Mouse (Mus musculus): Measurements from ENCODE around the gene Gm26558. TPM values are rescaled to one million over a fixed set of nuclear protein-coding genes. Genes with fewer than 3 reads are reported as not detected.

Gene Gm26558
- total RNA-seq, 2 experiments from 2014 or later: 0.80 to 0.87 TPM

DNA sequence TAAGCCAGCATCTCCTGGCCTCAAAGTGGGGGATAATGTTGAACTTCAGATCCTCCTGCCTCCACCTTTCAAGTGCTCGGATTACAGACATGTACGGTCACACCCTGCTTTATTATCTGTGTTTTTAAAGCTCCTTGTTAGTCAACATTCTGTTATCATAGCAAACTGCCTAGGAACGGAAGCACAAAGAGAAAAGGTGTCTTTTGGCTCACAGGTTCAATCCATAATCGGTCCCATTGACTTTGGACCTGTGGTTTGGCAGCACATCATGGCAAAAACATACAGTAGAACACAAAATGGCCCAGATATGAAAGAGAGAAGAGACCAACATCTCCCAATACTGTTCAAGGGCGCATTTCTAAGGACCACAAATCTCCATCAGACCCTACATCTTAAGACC is 13.6 kb downstream of the Gm26558 start:
- DNase-seq (ENCODE audit: low spot score in 2 of 2): no peak

- DNase-seq (ENCODE audit: low spot score in 2 of 2): no peak
Observed at GRCm38 (mm10) chr2:70647681-70648080, 14.2 kb downstream of the Gm26558 start.

DNA sequence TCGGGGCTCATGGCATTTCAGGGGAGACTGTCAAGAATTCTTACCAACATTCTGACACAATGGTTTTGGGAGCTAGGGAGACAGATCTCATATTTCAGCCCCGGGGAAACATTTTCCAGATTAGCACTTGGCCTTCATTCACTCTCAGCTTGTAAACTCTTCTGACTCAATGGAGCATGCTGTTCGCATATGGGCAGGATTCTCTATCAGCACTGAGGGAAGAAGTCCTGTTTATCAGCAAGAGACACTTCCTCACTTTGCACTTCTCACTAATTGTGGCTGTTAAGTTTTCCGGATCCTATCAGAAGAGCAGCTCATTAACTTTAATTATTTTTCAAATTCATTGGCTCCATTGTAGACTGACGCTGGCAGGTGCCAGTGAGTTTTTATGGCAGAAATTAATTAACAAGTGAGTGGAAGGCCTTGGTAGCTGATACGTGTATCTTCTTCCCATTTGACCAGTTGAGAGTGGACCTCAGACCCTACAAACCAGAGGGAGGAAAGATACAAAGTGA is 16.6 kb downstream of the Gm26558 start:
- no peak for DNase-seq (ENCODE audit: low spot score in 2 of 2)

- DNase-seq (ENCODE audit: low spot score in 2 of 2): no peak
Observed at GRCm38 (mm10) chr2:70642971-70643565, 18.8 kb downstream of the Gm26558 start.

GRCm38 (mm10) chr2:70640968-70641367 is 20.9 kb downstream of the Gm26558 start:
- no peak for DNase-seq (ENCODE audit: low spot score in 2 of 2)

DNA sequence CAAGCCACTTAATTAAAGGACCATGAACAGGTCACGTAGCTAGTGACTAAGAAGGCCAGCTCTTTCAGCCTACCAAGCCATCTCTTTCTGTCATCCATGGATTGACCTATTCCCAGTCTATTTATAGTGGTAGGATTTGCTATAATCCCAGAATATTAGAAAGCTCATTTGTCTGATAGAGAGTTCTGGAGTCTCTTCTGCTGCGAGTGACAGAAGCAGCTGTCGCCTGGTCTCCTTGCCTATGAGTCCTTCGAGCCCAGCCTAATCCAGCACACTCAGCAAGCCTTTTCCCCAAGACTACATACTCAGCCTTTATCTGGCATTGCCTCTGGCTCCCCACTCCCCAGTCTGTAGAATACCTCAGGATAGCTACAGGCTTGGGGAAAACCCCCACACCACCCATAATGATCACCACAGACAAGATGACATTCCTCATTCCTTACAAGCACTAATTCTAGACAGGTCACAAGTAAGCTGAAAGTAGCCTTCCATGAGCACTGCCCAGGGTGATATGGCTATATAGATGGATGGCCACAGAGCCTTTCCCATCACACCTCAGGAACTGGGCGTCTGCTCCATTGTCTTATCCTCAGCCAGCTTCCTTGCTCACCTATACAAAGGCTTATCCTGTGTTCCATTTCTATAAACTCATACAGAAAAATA is 27.7 kb downstream of the Gm26558 start:
- DNase-seq (ENCODE audit: low spot score in 2 of 2): no peak

- DNase-seq (ENCODE audit: low spot score in 2 of 2): no peak
Observed at GRCm38 (mm10) chr2:70632412-70632811, 29.5 kb downstream of the Gm26558 start.

DNA sequence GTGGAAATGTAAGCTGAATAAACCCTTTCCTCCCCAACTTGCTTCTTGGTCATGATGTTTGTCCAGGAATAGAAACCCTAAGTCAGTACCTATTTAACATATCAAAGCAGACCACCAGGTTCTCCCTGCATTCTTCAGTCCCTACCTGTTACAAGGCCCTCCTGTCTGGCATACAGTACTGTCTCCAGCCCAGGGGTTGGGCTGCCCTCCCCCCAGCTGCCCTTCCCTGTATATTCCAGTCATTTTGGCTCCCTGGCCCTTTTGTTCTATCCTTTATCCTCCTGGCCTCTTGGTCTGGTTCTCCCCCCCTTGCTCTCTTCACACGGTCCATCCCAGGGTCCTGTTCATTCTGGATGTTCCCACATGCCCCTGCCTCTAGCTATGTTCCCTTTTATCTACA is 30.6 kb downstream of the Gm26558 start:
- no peak for DNase-seq (ENCODE audit: low spot score in 2 of 2)

DNA sequence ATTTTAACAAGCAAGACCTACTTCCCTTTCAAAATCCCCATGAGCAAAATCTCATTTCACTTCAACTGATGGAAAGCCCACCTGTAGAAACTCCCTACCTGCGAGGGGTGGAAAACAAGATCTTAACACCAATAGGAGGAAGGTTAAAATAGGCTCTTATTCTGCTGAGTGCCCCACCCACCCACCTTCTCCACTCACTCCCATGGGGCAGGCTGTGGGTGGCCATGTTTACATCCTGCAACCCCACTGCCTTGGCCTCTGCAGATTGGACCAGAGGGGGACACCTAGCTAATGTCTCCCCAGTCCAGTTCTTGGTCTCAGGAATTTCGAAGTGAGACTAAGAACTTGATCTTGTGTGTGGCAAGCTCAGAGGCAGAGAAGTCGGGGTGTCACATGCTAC is 32.0 kb downstream of the Gm26558 start:
- no peak for DNase-seq (ENCODE audit: low spot score in 2 of 2)

- DNase-seq (ENCODE audit: low spot score in 2 of 2): no peak
Observed at GRCm38 (mm10) chr2:70629339-70629761, 32.6 kb downstream of the Gm26558 start.

DNA sequence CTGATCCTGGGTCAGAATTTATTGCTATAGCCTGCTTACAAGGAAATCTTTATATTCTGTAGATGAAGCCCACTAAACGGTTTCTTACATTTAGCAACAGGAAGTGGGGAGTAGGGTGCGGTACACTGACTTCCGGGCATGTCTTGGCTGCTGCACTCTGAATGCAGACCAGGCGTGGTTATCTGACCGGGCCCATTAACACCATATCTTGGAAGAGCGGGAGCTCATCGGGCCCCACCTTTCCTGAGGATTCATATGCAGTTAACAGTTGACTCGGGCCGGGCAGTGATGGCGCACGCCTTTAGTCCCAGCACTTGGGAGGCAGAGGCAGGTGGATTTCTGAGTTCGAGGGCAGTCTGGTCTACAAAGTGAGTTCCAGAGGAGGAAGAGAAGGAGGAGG is 33.5 kb downstream of the Gm26558 start:
- DNase-seq (ENCODE audit: low spot score in 2 of 2): no peak

DNA sequence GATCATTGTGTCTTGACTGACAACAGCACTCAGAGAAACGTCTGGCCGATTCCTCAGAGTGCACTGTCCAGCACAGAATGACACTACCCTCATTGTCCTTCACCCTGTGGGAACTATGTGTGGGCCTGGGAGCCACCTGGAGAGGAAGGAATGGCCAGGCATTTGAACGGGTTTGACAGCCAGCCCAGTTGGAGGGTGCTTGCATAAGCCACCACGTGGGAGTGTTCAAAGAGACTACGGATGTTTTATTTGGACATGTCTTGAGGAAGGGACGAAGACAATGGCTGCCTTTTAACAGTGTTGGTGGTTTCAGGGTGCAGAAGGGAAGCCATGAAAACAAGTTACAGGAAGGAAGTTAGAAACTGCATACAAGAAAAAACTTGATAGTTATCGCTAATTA is 36.1 kb downstream of the Gm26558 start:
- no peak for DNase-seq (ENCODE audit: low spot score in 2 of 2)

- DNase-seq (ENCODE audit: low spot score in 2 of 2): no peak
Observed at GRCm38 (mm10) chr2:70622244-70622643, 39.7 kb downstream of the Gm26558 start.

GRCm38 (mm10) chr2:70620225-70620624 is 41.7 kb downstream of the Gm26558 start:
- peak; percentile 82 to 83 for DNase-seq (ENCODE audit: low spot score in 2 of 2)

- DNase-seq (ENCODE audit: low spot score in 2 of 2): no peak
Observed at GRCm38 (mm10) chr2:70619232-70619835, 42.6 kb downstream of the Gm26558 start.

- no peak for DNase-seq (ENCODE audit: low spot score in 2 of 2)
Observed at GRCm38 (mm10) chr2:70616617-70617016, 45.3 kb downstream of the Gm26558 start.

DNA sequence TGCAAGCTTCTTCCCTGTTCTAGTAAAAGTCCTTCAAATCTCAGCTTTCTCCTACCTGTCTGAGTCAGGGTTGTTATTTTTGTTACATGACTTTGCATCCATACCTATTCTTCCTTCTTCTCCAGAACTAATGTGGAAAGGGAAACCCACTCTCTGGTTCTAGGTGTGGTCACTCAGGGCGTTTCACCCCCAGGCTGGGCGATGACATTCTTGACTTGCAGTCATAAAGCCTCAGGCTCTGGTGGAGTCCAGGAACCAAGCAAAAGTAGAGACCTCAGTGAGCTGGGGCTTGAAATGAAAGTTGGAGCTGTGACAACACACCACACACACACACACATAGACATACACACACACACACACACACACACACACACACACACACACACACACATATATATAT is 45.8 kb downstream of the Gm26558 start:
- DNase-seq (ENCODE audit: low spot score in 2 of 2): no peak

- no peak for DNase-seq (ENCODE audit: low spot score in 2 of 2)
Observed at GRCm38 (mm10) chr2:70614745-70615351, 47.1 kb downstream of the Gm26558 start.
